Mouse (Mus musculus): ENCODE results near the gene Gm20388.

Gm20388 gene

DNA sequence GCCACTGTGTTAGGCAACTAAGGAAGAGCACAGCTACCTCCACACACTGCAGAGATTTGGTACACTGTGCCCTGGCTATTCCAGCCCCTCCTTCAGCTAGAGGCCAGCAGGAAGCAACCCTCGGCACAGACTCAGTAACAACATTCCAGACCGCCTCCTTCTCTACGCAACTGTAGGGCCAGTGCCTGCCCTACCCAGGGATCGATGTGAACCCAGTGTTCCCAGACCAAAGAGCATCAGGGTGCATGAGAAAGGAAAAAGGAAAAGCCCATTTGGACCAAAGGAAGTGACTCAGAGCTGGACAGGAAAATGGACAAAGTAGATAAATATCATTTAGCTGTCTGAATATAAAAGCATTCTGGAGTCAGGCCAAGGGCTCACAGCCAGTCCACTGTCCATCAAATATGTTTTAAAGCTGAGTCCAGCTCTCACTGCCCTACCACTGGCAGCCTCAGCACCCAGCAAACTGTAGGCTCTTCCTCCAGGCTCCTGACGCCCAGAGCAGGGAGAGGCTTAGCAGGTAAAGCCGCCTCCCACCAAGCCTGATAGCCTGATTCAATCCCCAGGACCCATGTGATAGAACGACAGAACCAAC is 1708.9 kb downstream of the Gm20388 start:
- no peak for DNase-seq (ENCODE audit: low spot score in 2 of 2)

DNA sequence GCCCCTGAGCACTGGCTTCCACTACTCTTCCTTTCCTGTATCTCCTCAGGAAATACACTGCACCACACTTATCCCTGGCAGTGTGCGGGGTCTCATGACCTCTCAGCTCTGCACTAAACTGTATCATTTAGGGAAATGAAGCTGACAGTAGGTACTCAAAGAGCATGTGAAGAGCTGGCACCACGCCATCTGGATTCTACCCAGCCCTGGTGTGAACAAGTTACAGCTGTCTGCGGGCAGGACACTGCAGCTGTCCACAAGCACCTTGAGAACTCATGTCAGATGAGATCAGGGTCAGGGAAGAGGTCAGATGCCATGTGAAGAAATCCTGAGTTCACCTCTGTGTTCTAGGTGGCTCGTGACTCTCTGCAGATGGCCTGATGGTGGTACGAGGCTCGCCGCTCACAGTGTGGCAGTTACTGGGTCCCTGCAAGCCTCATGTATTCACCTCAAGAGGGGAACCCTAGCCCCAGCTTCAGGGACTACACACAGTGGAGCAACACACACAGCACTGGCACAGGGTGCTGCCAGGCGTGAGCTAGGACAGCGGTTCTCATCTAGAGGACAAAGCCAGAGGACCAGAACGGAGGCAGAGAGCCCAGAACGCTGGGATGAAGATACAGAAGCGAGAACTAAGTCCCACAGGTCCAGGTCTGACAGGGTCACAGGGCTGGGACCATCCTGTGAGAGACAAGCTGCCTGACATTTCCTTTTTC is 1710.3 kb downstream of the Gm20388 start:
- no peak for DNase-seq (ENCODE audit: low spot score in 2 of 2)

- no peak for DNase-seq (ENCODE audit: low spot score in 2 of 2)
Observed at GRCm38 (mm10) chr8:121621879-121622278, 1711.2 kb downstream of the Gm20388 start.

DNA sequence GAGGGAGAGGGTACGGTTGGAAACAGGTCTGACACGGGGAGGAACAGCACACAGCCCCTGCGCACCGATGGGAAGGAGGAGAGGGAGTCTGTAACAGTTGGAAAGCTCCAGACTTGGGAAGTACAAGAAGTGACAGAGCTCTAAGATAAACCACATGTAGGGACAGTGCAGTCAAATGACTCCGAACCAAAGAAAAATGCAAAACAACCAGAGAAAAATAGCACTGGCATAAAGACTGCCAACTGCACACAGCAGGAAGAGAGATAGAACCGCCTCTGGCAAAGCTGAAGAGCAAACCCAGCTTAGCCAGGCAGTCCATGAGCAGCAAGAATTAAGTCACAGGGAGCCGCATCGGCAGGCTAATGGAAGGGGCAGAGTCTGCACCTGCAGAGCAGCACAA is 1712.4 kb downstream of the Gm20388 start:
- DNase-seq (ENCODE audit: low spot score in 2 of 2): no peak

DNA sequence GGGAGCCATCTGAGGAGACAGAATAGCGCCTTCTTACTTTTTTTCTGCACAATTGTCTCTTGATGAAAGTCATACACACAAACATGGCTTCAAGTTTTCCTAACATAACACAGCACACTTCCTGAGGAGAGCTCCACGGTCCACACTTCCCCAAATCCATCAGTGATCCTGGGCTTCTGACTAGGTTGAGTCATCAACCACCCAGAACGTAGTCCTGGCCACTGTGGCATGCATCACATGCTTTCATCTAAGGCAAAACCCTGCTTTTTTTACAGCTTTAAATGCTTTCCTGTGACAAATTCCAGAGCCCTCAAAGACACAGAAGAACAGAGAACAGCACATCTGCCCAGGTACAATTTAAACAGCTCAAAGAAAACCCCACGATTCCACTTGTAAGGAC is 1718.0 kb downstream of the Gm20388 start:
- DNase-seq (ENCODE audit: low spot score in 2 of 2): no peak

GRCm38 (mm10) chr8:121631645-121632071 is 1721.0 kb downstream of the Gm20388 start:
- DNase-seq (ENCODE audit: low spot score in 2 of 2): no peak

- DNase-seq (ENCODE audit: low spot score in 2 of 2): no peak
Observed at GRCm38 (mm10) chr8:121632401-121632800, 1721.8 kb downstream of the Gm20388 start.

DNA sequence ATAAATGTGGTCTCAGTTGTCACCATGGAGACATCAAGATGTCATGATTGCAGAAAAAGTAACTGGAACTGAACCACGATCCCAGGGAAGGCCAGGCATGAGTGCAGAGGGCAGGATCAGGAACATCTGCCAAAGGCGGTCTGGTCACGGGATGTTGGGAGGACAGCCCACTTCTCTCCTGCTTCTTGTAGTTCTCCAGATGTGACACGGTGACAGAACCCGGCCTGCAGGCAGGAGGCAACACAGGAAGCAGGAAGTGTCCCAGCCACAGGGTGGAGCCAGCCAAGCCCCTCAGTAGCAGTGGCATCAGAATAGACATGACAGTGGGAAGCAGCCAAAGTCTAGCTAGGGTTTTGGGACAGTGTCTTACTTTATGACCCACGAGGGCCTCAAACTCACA is 1724.9 kb downstream of the Gm20388 start:
- no peak for DNase-seq (ENCODE audit: low spot score in 2 of 2)

DNA sequence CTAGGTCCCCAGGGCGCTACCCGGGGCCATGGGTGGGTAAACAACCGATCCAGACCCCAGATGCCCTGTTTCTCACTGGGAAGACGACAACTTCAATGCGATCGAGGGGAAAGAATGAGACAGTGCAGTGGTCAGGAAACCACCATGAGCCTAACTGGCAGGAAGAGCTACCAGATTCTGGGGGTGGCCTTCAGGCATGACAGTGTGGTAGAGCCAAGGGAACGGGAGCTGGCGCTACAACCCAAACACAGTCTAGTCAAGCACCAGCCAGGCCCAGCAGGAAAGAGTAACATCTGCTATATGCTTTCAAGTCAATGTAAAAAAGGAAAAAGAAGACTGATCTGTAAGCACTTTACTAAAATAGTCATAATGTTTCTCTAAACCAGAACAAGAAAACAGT is 1725.5 kb downstream of the Gm20388 start:
- DNase-seq (ENCODE audit: low spot score in 2 of 2): no peak

DNA sequence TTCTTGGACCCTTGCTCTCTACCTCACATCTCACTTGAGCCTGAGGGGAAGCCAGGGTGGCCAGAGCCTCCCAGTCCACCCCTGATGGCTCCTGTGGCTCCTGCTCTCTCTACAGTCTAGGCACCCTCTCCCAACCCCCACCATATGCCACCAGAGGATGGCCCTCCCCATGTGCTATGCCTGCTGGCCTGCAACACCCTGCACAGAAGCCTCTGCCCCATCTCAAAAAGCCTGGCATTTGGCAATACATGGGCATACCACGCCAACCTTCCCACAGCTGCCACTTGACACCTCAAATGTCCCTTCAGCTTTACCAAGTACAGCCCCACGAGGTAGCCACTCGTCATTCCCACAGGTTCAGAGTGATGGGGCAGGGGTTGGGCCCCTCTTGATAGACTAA is 1732.2 kb downstream of the Gm20388 start:
- DNase-seq (ENCODE audit: low spot score in 2 of 2): no peak

- DNase-seq (ENCODE audit: low spot score in 2 of 2): no peak
Observed at GRCm38 (mm10) chr8:121643384-121643783, 1732.7 kb downstream of the Gm20388 start.

GRCm38 (mm10) chr8:121647511-121648215 is 1737.0 kb downstream of the Gm20388 start:
- DNase-seq (ENCODE audit: low spot score in 2 of 2): no peak

- DNase-seq (ENCODE audit: low spot score in 2 of 2): no peak
Observed at GRCm38 (mm10) chr8:121648451-121648850, 1737.8 kb downstream of the Gm20388 start.

GRCm38 (mm10) chr8:121649423-121649822 is 1738.8 kb downstream of the Gm20388 start:
- no peak for DNase-seq (ENCODE audit: low spot score in 2 of 2)

GRCm38 (mm10) chr8:121649904-121650303 is 1739.3 kb downstream of the Gm20388 start:
- DNase-seq (ENCODE audit: low spot score in 2 of 2): no peak

- no peak for DNase-seq (ENCODE audit: low spot score in 2 of 2)
Observed at GRCm38 (mm10) chr8:121650389-121651307, 1740.0 kb downstream of the Gm20388 start.

DNA sequence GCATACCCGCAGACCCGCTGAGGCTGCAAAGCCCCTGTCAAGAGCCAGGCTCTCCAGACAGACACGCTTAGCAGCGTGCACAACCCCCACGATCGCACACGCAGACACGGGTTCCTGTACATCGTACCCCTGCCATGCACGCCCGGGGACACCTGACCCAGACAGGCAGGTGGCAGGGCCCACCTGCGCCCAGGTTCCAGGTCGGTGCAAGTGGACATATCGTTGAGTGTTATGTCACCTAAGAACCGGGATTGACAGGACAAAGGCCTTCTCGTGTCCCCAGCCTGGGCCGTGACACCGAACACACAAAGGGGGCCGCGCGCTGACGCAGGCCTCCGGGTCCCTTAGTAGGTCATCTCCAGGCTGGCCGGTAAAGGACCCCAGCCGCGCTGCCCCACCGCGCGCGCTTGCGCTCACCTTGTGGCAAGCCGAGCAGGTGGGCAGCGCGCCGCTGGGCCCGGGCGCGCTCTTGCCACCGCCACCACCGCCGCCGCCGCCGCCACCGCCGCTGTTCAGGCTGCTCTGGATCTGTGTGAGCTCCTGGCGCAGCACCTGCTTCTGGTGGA is 1740.8 kb downstream of the Gm20388 start:
- DNase-seq (ENCODE audit: low spot score in 2 of 2): no peak

GRCm38 (mm10) chr8:121651874-121652361 is 1741.3 kb downstream of the Gm20388 start:
- peak in 1 of 2 experiments; percentile 46 for DNase-seq (ENCODE audit: low spot score in 2 of 2)

- peak; percentile 98 to 99 for DNase-seq (ENCODE audit: low spot score in 2 of 2)
Observed at GRCm38 (mm10) chr8:121652774-121653323, 1742.2 kb downstream of the Gm20388 start, which contains the start of gene Zcchc14. Gene Zcchc14, minus strand, starts transcription at chr8:121652901.

GRCm38 (mm10) chr8:121653340-121654019 is 1742.8 kb downstream of the Gm20388 start:
- DNase-seq (ENCODE audit: low spot score in 2 of 2): no peak
